Mouse (Mus musculus): ENCODE data around the gene Znrd1as.

Znrd1as gene

DNA sequence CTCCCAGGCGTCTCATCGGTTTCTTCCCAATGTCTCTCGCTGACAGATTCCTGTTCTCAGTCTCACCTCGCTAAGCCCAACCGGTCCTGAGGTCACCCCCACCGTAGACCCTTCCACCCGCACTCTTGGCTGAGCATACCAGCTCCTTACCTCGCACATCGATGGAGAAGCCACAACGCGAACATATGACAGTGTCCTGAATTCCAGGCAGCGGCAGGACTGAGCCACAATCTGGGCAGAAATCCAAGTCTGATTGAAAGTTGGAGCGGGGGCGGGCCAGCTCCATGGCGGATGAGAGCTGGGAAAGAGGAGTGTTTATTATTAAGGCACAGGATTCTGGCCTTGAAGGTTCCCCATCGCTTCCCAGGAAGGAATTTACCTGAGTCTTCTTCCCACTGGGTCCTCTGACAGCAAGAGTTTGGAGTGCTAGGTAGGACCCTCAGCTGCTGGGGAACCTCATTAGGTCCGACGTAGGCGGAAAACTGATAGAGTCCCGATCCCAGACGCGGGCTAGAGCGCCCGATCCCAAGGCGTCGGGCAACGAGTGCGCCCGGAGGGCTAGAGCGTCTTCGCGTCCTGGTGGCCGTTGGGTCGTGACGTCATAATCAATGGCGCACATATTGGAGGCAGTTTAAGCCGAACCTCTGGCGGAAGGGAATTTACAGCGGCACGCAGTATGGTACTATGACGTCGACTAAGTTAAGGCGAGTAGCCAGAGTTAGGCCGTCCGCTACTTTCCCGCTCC lies at the start of gene Znrd1as, which contains the start of gene Znrd1:
TSS of gene Znrd1as (plus strand) at position 594 of the 745 bp plus-strand sequence.
TSS of gene Znrd1 (minus strand) at position 561 of the 745 bp plus-strand sequence.
- peak; percentile 99 for DNase-seq (ENCODE audit: low spot score)

GRCm38 (mm10) chr17:36909802-36910201 lies 48.6 kb upstream of the Znrd1as start:
- DNase-seq (ENCODE audit: low spot score): no peak

- no peak for DNase-seq (ENCODE audit: low spot score)
Observed at GRCm38 (mm10) chr17:36912031-36912430, 46.4 kb upstream of the Znrd1as start.

GRCm38 (mm10) chr17:36914108-36914507 lies 44.3 kb upstream of the Znrd1as start:
- DNase-seq (ENCODE audit: low spot score): peak; percentile 85

DNA sequence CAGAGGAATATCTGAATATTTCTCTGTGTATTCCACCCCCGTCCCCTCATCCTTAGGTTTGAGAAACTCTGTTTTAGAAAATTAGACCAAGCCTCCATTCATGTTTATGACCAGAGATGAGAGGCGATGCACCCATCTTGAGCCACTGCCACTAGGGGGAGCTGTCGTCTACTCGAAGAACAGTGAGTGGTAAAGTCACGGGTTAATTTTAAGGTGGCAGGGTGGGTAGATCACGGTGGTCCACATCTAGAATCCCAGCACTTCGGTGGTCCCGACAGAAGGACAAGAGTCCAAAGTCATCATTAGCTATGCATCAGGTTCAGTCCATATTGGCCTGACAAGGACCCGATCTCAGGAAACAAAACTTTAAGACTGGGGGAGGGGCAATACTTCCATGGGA lies 43.3 kb upstream of the Znrd1as start:
- DNase-seq (ENCODE audit: low spot score): peak; percentile 77

DNA sequence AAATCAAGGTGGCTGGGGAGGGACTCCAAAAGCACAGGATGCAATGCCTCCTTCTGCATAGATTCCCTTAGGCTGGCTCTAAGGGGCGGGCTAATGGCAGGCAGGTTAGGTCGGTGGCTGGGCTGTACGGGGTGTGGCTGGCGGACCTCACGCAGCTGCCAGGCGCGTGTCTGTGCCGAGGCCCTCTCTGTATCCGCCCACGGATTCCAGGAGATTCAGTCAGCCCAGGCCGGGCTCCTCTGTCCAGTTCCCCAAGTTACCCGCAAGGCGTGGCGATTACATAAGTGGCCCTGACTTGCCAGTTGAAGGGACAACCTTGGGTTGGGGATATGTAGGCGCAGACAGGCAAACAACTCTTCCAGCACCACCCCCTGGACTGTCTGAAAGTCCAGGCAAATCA lies 38.2 kb upstream of the Znrd1as start:
- no peak for DNase-seq (ENCODE audit: low spot score)

- DNase-seq (ENCODE audit: low spot score): no peak
Observed at GRCm38 (mm10) chr17:36922715-36923114, 35.7 kb upstream of the Znrd1as start.

DNA sequence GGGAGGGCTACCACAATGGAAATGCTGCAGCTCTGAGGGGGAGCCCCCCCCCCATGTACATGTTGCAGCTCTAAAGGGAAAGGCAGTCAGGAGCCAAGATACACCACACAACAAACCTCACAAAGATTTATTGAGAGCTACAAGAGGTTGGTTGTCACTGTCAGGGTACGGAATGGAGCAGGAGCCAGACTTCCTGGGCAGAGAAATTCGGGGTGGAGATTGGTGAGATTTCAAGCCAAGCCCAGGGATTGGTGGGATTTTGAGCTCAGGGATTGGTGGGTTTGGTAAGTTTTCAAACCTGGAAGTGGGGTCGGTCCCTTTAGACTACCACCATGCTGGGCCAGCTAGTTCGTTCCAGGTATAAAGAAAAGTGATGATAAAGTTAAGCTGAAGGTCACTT lies 34.9 kb upstream of the Znrd1as start:
- no peak for DNase-seq (ENCODE audit: low spot score)

- peak; percentile 10 for DNase-seq (ENCODE audit: low spot score)
Observed at GRCm38 (mm10) chr17:36927496-36928120, 30.8 kb upstream of the Znrd1as start.

DNA sequence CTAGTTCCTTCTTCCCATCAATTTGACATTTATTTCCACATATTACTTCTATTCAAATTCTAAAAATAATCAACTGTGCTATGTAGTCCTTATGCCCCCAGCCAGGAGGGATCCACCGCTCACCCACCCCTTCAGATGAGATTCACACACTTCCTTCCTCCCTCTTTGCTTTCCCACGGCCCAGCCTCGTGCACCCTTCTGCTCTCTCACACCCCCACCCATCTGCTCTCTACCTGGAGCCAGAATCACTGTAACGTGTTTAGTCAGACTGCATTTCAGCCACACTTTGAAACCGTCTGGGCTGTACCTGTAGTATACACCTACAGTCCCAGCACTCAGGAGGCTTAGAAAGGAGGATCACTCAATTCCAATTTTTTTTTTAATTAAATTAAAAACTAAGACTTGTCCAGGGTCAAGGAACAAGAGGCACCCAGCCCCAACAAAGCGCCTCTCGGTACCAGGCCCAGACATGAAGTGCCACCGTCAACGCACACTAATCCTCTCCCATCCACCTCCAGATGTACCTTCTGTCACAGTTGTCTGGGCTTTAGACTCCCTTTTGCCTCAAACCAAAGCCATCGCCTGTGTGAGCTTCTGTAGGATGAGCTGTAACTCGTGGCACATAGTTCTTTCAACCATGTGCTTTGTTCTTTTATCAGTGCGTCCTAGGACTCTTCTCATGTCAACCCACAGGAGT lies 29.0 kb upstream of the Znrd1as start:
- DNase-seq (ENCODE audit: low spot score): no peak

DNA sequence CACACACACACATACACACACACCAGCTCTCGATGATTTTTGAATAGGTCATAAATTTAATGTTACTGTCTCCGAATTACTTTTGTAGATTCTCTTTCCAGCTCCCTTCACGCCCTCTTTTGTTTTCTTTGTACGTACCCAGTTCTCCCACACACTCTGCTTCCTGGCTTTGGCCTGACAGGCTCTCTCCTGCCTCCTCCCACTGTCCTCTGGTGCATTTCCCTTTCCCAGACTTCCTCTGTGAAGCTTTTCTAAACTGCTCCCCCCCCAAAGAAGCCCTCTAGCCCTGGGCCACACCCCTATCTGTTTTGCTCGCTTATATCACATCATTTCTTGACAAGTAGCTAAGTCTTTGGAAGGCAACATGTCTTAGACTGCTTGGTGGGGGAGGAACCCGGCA lies 28.2 kb upstream of the Znrd1as start:
- DNase-seq (ENCODE audit: low spot score): no peak

DNA sequence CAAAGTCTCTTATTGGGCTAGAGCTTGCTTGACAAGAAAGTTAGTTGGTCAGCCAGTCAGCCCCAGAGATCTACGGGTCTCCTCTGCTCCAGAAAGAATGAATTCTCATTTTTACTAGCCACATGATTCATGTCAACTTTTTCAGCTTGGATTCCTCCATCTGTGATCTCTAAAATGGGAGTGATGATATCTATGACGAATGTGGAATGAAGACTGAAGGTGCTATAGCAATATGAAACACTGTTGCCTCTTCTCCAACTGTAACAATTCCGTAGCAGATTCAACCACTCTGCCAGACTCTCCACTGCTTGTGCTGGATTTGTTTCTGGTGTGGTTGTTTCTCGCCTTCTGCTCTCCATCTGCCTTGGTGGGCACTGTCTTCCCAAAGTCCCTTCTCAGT lies 27.3 kb upstream of the Znrd1as start:
- DNase-seq (ENCODE audit: low spot score): no peak

DNA sequence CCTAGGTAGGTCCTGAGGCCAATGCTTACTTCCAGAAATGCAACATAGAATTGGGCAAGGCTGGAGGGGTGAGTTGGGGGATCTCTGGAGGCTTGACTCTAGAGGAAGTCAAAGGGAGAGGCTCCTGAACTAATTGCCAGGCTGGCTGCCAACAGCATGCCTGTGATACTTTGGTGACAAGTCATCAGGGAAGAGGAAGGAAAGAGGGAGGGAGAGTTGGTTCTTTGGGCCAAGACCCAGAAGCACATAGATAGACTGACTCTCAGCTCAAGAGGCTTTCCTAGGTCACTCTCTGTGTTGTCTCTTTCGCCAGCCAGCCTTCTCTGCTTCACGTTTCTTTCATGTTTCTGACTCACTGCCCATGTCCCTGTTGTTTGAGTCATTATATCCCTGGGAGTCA lies 26.6 kb upstream of the Znrd1as start:
- no peak for DNase-seq (ENCODE audit: low spot score)

DNA sequence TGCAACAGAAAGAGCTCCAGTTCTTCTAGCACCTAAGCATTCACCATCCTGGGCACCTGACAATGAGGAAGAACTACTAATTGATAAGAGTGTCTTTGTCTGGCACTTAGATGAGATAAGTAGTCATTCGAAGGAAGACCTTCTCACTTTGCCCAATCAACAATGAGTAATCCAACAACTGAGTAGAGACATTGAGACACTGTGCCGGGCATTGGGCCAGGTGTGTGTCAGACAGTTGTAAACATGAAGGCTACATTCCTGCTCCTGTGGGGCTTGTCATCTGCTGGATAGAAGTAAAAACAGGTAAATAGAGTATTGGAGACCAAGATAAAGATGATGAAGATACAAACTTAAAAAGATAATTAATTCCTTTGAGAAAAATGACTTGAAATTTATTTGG lies 20.3 kb upstream of the Znrd1as start:
- no peak for DNase-seq (ENCODE audit: low spot score)

- DNase-seq (ENCODE audit: low spot score): no peak
Observed at GRCm38 (mm10) chr17:36942391-36942790, 16.0 kb upstream of the Znrd1as start.

- DNase-seq (ENCODE audit: low spot score): peak; percentile 11
Observed at GRCm38 (mm10) chr17:36942791-36943471, 15.5 kb upstream of the Znrd1as start, which contains the start of gene Rnf39. Rnf39 (plus strand) TSS chr17:36942918.

- no peak for DNase-seq (ENCODE audit: low spot score)
Observed at GRCm38 (mm10) chr17:36943691-36944090, 14.7 kb upstream of the Znrd1as start.

- DNase-seq (ENCODE audit: low spot score): peak; percentile 50
Observed at GRCm38 (mm10) chr17:36944121-36944775, 14.1 kb upstream of the Znrd1as start.

- DNase-seq (ENCODE audit: low spot score): peak; percentile 76
Observed at GRCm38 (mm10) chr17:36947051-36947819, 11.2 kb upstream of the Znrd1as start.

DNA sequence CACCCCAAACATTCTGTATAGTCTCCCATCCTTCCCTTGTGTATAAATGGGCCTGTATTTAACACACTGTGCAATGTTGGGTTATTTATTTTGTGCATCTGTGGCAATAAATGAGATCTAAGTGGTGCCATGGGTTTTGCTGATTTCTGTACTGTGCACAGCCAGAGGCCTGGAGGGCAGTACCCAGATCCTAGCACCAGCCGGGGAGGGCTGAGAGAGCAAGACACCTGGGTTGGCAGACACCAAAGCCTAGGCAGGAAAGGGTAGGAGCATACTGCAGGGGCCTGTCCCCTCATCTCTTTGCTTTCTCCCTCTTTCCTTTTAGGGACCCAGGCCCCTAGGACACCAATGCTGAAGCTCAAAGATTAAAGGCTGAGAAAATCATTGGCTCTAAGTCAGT lies 10.1 kb upstream of the Znrd1as start:
- no peak for DNase-seq (ENCODE audit: low spot score)

GRCm38 (mm10) chr17:36949265-36949664 lies 9.1 kb upstream of the Znrd1as start:
- DNase-seq (ENCODE audit: low spot score): no peak

Measured in embryo, embryonic 10.5 days (tissue).